Mouse (Mus musculus): Measurements from ENCODE around the gene Primpol.

DNA sequence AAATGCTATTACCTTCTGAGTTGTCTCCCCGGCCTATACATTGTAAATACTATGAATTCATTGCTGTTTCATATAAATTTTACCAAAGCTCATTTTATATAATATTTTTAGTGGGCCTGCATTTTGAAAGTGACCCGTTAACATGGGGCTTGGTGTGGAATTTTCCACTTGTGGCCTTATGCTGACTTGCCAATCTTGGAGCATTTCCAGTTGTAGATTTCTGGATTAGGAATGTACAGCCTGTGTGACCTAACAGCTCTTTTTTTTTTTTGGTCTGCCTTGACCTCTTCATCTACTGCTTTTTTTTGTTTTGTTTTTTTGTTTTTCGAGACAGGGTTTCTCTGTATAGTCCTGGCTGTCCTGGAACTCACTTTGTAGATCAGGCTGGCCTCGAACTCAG is 13.9 kb upstream of the Primpol start:
- TF ChIP-seq CTCF (IDR thresholded peaks at IDR 0.05; ENCODE audit: control insufficient read depth, insufficient read depth, insufficient replicate concordance, low read depth, low read length) (no peak), POLR2A (IDR thresholded peaks at IDR 0.05; ENCODE audit: control insufficient read depth, low read depth, low read length) (no peak)

Data from testis, adult 2 months (tissue).